ENCODE assay signal across 23 mouse cellular contexts in the genomic region with DNA sequence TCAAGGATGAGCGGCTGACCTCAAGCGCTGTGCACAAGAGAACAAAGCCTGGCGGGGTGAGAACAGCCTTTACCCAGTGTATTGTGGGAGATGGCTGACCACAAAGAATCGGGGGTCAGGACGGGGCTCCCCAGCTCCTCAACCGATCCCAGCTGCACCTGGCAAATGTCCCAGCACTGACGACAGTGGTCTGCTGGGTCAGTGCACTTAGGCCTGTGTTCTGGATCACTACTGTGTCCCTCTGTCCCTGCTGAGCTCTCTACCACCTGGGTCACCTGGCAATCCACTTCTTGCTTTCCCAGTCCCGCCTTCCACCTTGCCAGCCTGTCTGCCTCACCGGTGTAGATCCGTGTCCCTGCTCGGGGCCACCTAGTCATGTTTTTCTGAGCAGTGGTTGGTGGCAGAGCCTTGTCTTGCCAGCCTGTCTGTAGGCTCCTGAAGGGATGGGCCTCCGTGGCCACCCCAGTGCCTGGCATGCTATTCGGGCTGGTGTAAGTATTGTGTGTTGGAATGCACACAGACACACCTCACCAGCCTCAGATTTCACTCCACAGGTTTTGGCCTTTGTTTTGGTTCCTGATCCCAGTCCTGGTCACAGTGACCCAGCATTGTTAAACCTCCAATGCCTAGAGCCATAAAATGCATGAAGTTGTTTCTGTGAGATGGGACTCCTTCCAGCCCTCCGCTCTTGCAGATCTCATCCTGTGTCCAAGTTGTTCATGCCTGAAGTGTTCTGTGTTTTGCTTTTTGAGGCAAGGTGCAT. TPM values are rescaled to one million over a fixed set of nuclear protein-coding genes. Genes with fewer than 3 reads are reported as not detected.
DNase-seq lines count a peak whose midpoint lies in the region; ATAC-seq and TF ChIP-seq lines count a peak whose summit lies in the region.
"Had no signal": no experiment of that assay in that cellular context is flagged by ENCODE, and none has a peak within 500 bp of the region (broad histone marks: within the 10 kb centered on the region; RNA-seq: fewer than 3 reads in every experiment).

No protein-coding gene starts in this region.

- H3K27ac ChIP-seq in gastrocnemius, adult 2 months = no peak overlapping the region
- H3K27ac ChIP-seq in intestine, postnatal 0 days (ENCODE audit: low read depth, low read length) = 0 out of 2 replicates have a peak overlapping the region, but pooled peaks have one; percentile 15
- no peak overlapping the region for H3K27ac ChIP-seq in intestine, embryonic 15.5 days
- 0 out of 2 replicates have a peak overlapping the region, but pooled peaks have one; percentile 5 for H3K27ac ChIP-seq in midbrain, embryonic 13.5 days
- H3K27ac ChIP-seq in midbrain, embryonic 14.5 days (replicated peaks; ENCODE audit: low read depth, low read length) = no peak overlapping the region
- H3K27ac ChIP-seq: embryonic facial prominence, embryonic 13.5 days; hindbrain, embryonic 15.5 days had no signal

- H3K4me3 ChIP-seq in gastrocnemius, adult 2 months = no peak overlapping the region
- H3K4me3 ChIP-seq in intestine, postnatal 0 days (ENCODE audit: low read depth, low read length) = no peak overlapping the region
- no peak overlapping the region for H3K4me3 ChIP-seq in intestine, embryonic 15.5 days (replicated peaks)
- H3K4me3 ChIP-seq in midbrain, embryonic 13.5 days (replicated peaks) = no peak overlapping the region
- no peak overlapping the region for H3K4me3 ChIP-seq in midbrain, embryonic 14.5 days (replicated peaks; ENCODE audit: low read depth, low read length)
- H3K4me3 ChIP-seq: embryonic facial prominence, embryonic 13.5 days; hindbrain, embryonic 15.5 days; megakaryocyte, embryonic 14.5 days had no signal

- no peak for TF ChIP-seq CTCF in gastrocnemius, adult 2 months (IDR thresholded peaks at IDR 0.05)
- TF ChIP-seq CTCF in intestine, postnatal 0 days (IDR thresholded peaks at IDR 0.05; ENCODE audit: low read depth) = no peak

- H3K4me1 ChIP-seq in intestine, postnatal 0 days (replicated peaks; ENCODE audit: control insufficient read depth, insufficient read depth, low read length) = no peaks in the 10 kb centered on the region
- no peaks in the 10 kb centered on the region for H3K4me1 ChIP-seq in intestine, embryonic 15.5 days (replicated peaks)
- no peaks in the 10 kb centered on the region for H3K4me1 ChIP-seq in midbrain, embryonic 13.5 days (replicated peaks)
- no peaks in the 10 kb centered on the region for H3K4me1 ChIP-seq in midbrain, embryonic 14.5 days (ENCODE audit: control insufficient read depth, insufficient read depth, low read length)
- H3K4me1 ChIP-seq: hindbrain, embryonic 15.5 days had no signal

- intact Hi-C loops in gastrocnemius, adult 2 months (cut with DNase I) = no loop called here

- peaks cover 45% of the 10 kb centered on the region for H3K36me3 ChIP-seq in intestine, postnatal 0 days (ENCODE audit: control insufficient read depth, insufficient read depth)
- peaks cover 30% of the 10 kb centered on the region for H3K36me3 ChIP-seq in intestine, embryonic 15.5 days
- peaks cover 53% of the 10 kb centered on the region for H3K36me3 ChIP-seq in midbrain, embryonic 13.5 days
- H3K36me3 ChIP-seq in midbrain, embryonic 14.5 days (ENCODE audit: control insufficient read depth, insufficient read depth, low read length) = peaks cover 51% of the 10 kb centered on the region

- ATAC-seq in intestine, postnatal 0 days = no peak
- no peak for ATAC-seq in intestine, embryonic 15.5 days
- ATAC-seq in midbrain, embryonic 13.5 days = no peak
- ATAC-seq in midbrain, embryonic 14.5 days (ENCODE audit: low FRiP score, low TSS enrichment) = no peak
- ATAC-seq: forebrain, embryonic 16.5 days; intestine, embryonic 16.5 days; midbrain, embryonic 16.5 days had no signal

- 81% methylated on average over 14 of the region's 14 CpGs for WGBS in intestine, postnatal 0 days
- 85% methylated on average over 14 of the region's 14 CpGs for WGBS in intestine, embryonic 15.5 days
- 86% methylated on average over 14 of the region's 14 CpGs for WGBS in midbrain, embryonic 13.5 days
- WGBS in midbrain, embryonic 14.5 days = 90% methylated on average over 14 of the region's 14 CpGs

- no peak overlapping the region for H3K9ac ChIP-seq in intestine, postnatal 0 days (ENCODE audit: low read depth, low read length)
- H3K9ac ChIP-seq in intestine, embryonic 15.5 days = no peak overlapping the region
- no peak overlapping the region for H3K9ac ChIP-seq in midbrain, embryonic 13.5 days (replicated peaks)
- H3K9ac ChIP-seq in midbrain, embryonic 14.5 days (replicated peaks; ENCODE audit: low read length) = no peak overlapping the region
- H3K9ac ChIP-seq: embryonic facial prominence, embryonic 13.5 days; hindbrain, embryonic 15.5 days had no signal

- H3K9me3 ChIP-seq in intestine, postnatal 0 days (ENCODE audit: control insufficient read depth) = no peaks in the 10 kb centered on the region
- H3K9me3 ChIP-seq in intestine, embryonic 15.5 days = no peaks in the 10 kb centered on the region
- no peaks in the 10 kb centered on the region for H3K9me3 ChIP-seq in midbrain, embryonic 13.5 days
- H3K9me3 ChIP-seq in midbrain, embryonic 14.5 days (ENCODE audit: control insufficient read depth, low read length) = no peaks in the 10 kb centered on the region
- H3K9me3 ChIP-seq: embryonic facial prominence, embryonic 13.5 days; hindbrain, embryonic 15.5 days; megakaryocyte, embryonic 14.5 days had no signal

- no peaks in the 10 kb centered on the region for H3K27me3 ChIP-seq in intestine, postnatal 0 days (replicated peaks; ENCODE audit: control insufficient read depth, insufficient read depth, low read length)
- H3K27me3 ChIP-seq in intestine, embryonic 15.5 days (replicated peaks) = no peaks in the 10 kb centered on the region
- no peaks in the 10 kb centered on the region for H3K27me3 ChIP-seq in midbrain, embryonic 13.5 days
- H3K27me3 ChIP-seq in midbrain, embryonic 14.5 days (ENCODE audit: control insufficient read depth, insufficient read depth, low read length) = no peaks in the 10 kb centered on the region
- H3K27me3 ChIP-seq: embryonic facial prominence, embryonic 13.5 days; hindbrain, embryonic 15.5 days had no signal

- no peak overlapping the region for H3K4me2 ChIP-seq in intestine, postnatal 0 days (replicated peaks; ENCODE audit: low read depth)
- H3K4me2 ChIP-seq in intestine, embryonic 15.5 days (replicated peaks) = no peak overlapping the region
- H3K4me2 ChIP-seq in midbrain, embryonic 13.5 days (replicated peaks) = no peak overlapping the region
- H3K4me2 ChIP-seq in midbrain, embryonic 14.5 days (ENCODE audit: low read length) = no peak overlapping the region
- H3K4me2 ChIP-seq: embryonic facial prominence, embryonic 13.5 days; hindbrain, embryonic 15.5 days; liver, embryonic 11.5 days had no signal

- peak; percentile 50 for DNase-seq in gastrocnemius, adult 2 months
- no peak for DNase-seq in gastrocnemius, postnatal 25 days
- DNase-seq in midbrain, embryonic 14.5 days = no peak
- DNase-seq in gonadal fat pad, adult 2 months (ENCODE audit: low read depth) = peak; percentile 71
- DNase-seq in c-Kit-positive CD71-positive TER-119-positive erythroid progenitor cells, embryonic 14.5 days (ENCODE audit: low spot score) = no peak
- DNase-seq: adrenal gland, adult 2 months; cerebellum, adult 8-10 months; heart, postnatal 36 days; thymus, postnatal 25 days had no signal

RNA-seq across cellular contexts. Expression of a gene that starts 4.4 kb away (rescaled TPM):
- total RNA-seq in gastrocnemius, adult 2 months (2021) = not detected
- total RNA-seq in gastrocnemius, postnatal 25 days (2021) = not detected
- polyA plus RNA-seq in intestine, postnatal 0 days (2015; fragmentation: Nextera tagmentation; extraction: Ambion mirVana) = 0.08 TPM in 1 of 2 replicates, not detected in the other
- not detected in 2 replicates for polyA plus RNA-seq in intestine, embryonic 15.5 days (2015; fragmentation: Nextera tagmentation; extraction: Ambion mirVana)
- polyA plus RNA-seq in midbrain, embryonic 13.5 days (2015; fragmentation: Nextera tagmentation; extraction: Ambion mirVana) = not detected in 2 replicates
- polyA plus RNA-seq in midbrain, embryonic 14.5 days (2014; fragmentation: Nextera tagmentation; extraction: Ambion mirVana) = not detected in 2 replicates
- 1.1 and 2.8 TPM in 2 replicates for polyA plus RNA-seq in gonadal fat pad, adult 2 months (2012; rRNA removed)
- total RNA-seq: adrenal gland, adult 2 months; heart, adult 8-10 months; heart, postnatal 36 days; layer of hippocampus, adult 8-10 months; left cerebral cortex, adult 8-10 months had no signal
- polyA plus RNA-seq: adrenal gland, adult 2 months; embryonic facial prominence, embryonic 13.5 days; forebrain, embryonic 16.5 days; hindbrain, embryonic 15.5 days; intestine, embryonic 16.5 days; liver, embryonic 11.5 days; midbrain, embryonic 16.5 days; small intestine, adult 2 months had no signal

RNA-seq across cellular contexts. Expression of a gene that starts 14.3 kb away (rescaled TPM):
- total RNA-seq in gastrocnemius, adult 2 months (2021) = 100 to 1,000 TPM; 101 to 106 TPM
- 10 to 100 TPM; 86.2 to 91.5 TPM for total RNA-seq in gastrocnemius, postnatal 25 days (2021)
- polyA plus RNA-seq in intestine, postnatal 0 days (2015; fragmentation: Nextera tagmentation; extraction: Ambion mirVana) = 95.5 and 96.2 TPM in 2 replicates
- polyA plus RNA-seq in intestine, embryonic 15.5 days (2015; fragmentation: Nextera tagmentation; extraction: Ambion mirVana) = 195 and 202 TPM in 2 replicates
- polyA plus RNA-seq in midbrain, embryonic 13.5 days (2015; fragmentation: Nextera tagmentation; extraction: Ambion mirVana) = 174 and 190 TPM in 2 replicates
- polyA plus RNA-seq in midbrain, embryonic 14.5 days (2014; fragmentation: Nextera tagmentation; extraction: Ambion mirVana) = 135 and 164 TPM in 2 replicates
- 184 and 186 TPM in 2 replicates for polyA plus RNA-seq in gonadal fat pad, adult 2 months (2012; rRNA removed)

RNA-seq across cellular contexts. Expression of a gene that starts 32.5 kb away (rescaled TPM):
- total RNA-seq in gastrocnemius, adult 2 months (2021) = under 1 TPM; 0.33 to 0.69 TPM
- under 1 TPM; 0.23 to 0.24 TPM for total RNA-seq in gastrocnemius, postnatal 25 days (2021)
- 0.38 and 0.42 TPM in 2 replicates for polyA plus RNA-seq in intestine, postnatal 0 days (2015; fragmentation: Nextera tagmentation; extraction: Ambion mirVana)
- polyA plus RNA-seq in intestine, embryonic 15.5 days (2015; fragmentation: Nextera tagmentation; extraction: Ambion mirVana) = 0.10 TPM in 1 of 2 replicates, not detected in the other
- not detected in 2 replicates for polyA plus RNA-seq in midbrain, embryonic 13.5 days (2015; fragmentation: Nextera tagmentation; extraction: Ambion mirVana)
- not detected in 2 replicates for polyA plus RNA-seq in midbrain, embryonic 14.5 days (2014; fragmentation: Nextera tagmentation; extraction: Ambion mirVana)
- 0.05 and 0.09 TPM in 2 replicates for polyA plus RNA-seq in gonadal fat pad, adult 2 months (2012; rRNA removed)
- total RNA-seq: adrenal gland, adult 2 months; heart, postnatal 36 days; left cerebral cortex, adult 8-10 months had no signal
- polyA plus RNA-seq: adrenal gland, adult 2 months; forebrain, embryonic 16.5 days; hindbrain, embryonic 15.5 days; liver, embryonic 11.5 days; midbrain, embryonic 16.5 days had no signal

RNA-seq across cellular contexts. Expression of a gene that starts 32.6 kb away (rescaled TPM):
- 10 to 100 TPM; 52.0 to 58.4 TPM for total RNA-seq in gastrocnemius, adult 2 months (2021)
- total RNA-seq in gastrocnemius, postnatal 25 days (2021) = 10 to 100 TPM; 42.7 to 46.9 TPM
- polyA plus RNA-seq in intestine, postnatal 0 days (2015; fragmentation: Nextera tagmentation; extraction: Ambion mirVana) = 14.7 and 18.5 TPM in 2 replicates
- 39.6 and 42.5 TPM in 2 replicates for polyA plus RNA-seq in intestine, embryonic 15.5 days (2015; fragmentation: Nextera tagmentation; extraction: Ambion mirVana)
- 83.5 and 90.3 TPM in 2 replicates for polyA plus RNA-seq in midbrain, embryonic 13.5 days (2015; fragmentation: Nextera tagmentation; extraction: Ambion mirVana)
- 65.7 and 81.1 TPM in 2 replicates for polyA plus RNA-seq in midbrain, embryonic 14.5 days (2014; fragmentation: Nextera tagmentation; extraction: Ambion mirVana)
- 77.3 and 78.0 TPM in 2 replicates for polyA plus RNA-seq in gonadal fat pad, adult 2 months (2012; rRNA removed)

RNA-seq across cellular contexts. Expression of a gene that starts 43.8 kb away (rescaled TPM):
- 10 to 100 TPM; 78.8 to 96.8 TPM for total RNA-seq in gastrocnemius, adult 2 months (2021)
- total RNA-seq in gastrocnemius, postnatal 25 days (2021) = 10 to 100 TPM; 75.4 to 89.1 TPM
- 32.4 and 39.1 TPM in 2 replicates for polyA plus RNA-seq in intestine, postnatal 0 days (2015; fragmentation: Nextera tagmentation; extraction: Ambion mirVana)
- polyA plus RNA-seq in intestine, embryonic 15.5 days (2015; fragmentation: Nextera tagmentation; extraction: Ambion mirVana) = 42.7 and 45.5 TPM in 2 replicates
- 99.6 and 106 TPM in 2 replicates for polyA plus RNA-seq in midbrain, embryonic 13.5 days (2015; fragmentation: Nextera tagmentation; extraction: Ambion mirVana)
- polyA plus RNA-seq in midbrain, embryonic 14.5 days (2014; fragmentation: Nextera tagmentation; extraction: Ambion mirVana) = 175 and 194 TPM in 2 replicates
- polyA plus RNA-seq in gonadal fat pad, adult 2 months (2012; rRNA removed) = 73.1 and 89.0 TPM in 2 replicates

Comparison
In these comparisons a context has a peak if more than half of its experiments do, and no peak if none do; other contexts are left out.
1. DNase-seq: peak in gastrocnemius, adult 2 months (single experiment) and gonadal fat pad, adult 2 months (single experiment); none in gastrocnemius, postnatal 25 days (single experiment), midbrain, embryonic 14.5 days (single experiment) and c-Kit-positive CD71-positive TER-119-positive erythroid progenitor cells, embryonic 14.5 days (single experiment).
2. H3K27ac ChIP-seq: peak in intestine, postnatal 0 days (single experiment) and midbrain, embryonic 13.5 days (single experiment); none in gastrocnemius, adult 2 months (single experiment), intestine, embryonic 15.5 days (single experiment) and midbrain, embryonic 14.5 days (single experiment).